Mouse (Mus musculus) bone marrow macrophage, adult 2 months (primary cell): ENCODE measurements around the gene Gm21981.

Experiments
- CTCF ChIP-seq: IDR thresholded peaks from 2 replicates; pipeline ENCODE4 v1.5.1; 2012; ENCODE audit warnings: low read depth, mild to moderate bottlenecking, low read length, moderate library complexity
- POLR2A ChIP-seq: IDR thresholded peaks from 2 replicates; pipeline ENCODE4 v1.6.1; 2012; ENCODE audit warnings: mild to moderate bottlenecking, low read depth, low read length, borderline replicate concordance

DNA sequence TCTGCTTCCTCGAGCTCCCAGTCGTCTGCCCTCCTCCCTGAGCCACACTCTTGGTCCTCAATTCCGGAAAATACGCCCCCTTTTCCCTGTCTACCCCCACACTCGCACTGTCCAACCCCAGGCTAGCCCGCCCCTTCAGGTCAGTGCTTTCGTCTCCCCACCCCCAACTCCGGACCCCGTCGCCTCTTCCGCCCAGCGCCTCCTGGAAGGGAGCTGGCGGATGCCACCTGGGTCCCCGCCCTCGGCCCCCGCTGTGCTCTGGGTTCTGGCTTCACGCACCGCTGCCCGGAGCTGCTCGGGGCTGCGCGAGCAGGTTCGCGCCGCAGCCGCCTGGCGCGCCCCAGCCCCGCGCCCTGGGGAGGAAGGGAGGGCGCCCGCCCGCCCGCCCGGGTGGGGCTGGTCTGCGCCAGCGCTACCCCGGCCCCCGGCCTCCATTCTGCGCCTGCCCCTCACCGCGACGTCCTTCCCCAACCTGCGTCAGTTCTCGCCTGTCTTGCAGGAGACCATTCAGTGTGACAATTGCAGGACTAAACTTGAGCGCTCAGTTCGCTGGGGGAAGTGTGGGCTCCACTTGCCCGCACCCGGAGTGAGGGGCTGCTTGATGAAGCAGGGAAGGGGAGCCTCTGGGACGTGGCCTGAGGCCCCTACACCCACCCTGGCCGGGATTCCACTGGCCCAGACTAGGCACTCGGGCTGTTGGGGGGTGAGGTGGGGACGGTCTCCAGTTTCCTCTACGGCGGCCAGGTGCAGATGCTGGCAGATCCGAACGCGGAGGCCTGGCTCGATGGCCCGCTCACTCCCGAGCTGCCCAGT is 44.0 kb upstream of the Gm21981 start:
- TF ChIP-seq CTCF (no peak), POLR2A (no peak)
